Mouse (Mus musculus) gastrocnemius, adult 8-10 months (tissue): ENCODE results near the gene Ercc6l2. TPM values are rescaled to one million over a fixed set of nuclear protein-coding genes. Genes with fewer than 3 reads are reported as not detected.
"Not testable (repeated sequence)": the region's sequence is repeated elsewhere in the genome, so short reads cannot be mapped to it uniquely, and the experiment has no call there.

Experiments used
- DNase-seq, 2 experiments: peaks; one replicate each; pipeline ENCODE4 v3.0.0; 2022; ENCODE audit warnings: low spot score in 2 of 2
- total RNA-seq, 4 experiments: library from RNA; stranded (reverse); gene quantifications; 2 replicates each; pipeline ENCODE4 v1.2.4; 2022

Gene Ercc6l2
- total RNA-seq, 4 experiments from 2014 or later: 14.1 to 27.2 (median 19.1) TPM

- DNase-seq: no peak
Observed at GRCm38 (mm10) chr13:63879864-63880141, 64.8 kb downstream of the Ercc6l2 start.

DNA sequence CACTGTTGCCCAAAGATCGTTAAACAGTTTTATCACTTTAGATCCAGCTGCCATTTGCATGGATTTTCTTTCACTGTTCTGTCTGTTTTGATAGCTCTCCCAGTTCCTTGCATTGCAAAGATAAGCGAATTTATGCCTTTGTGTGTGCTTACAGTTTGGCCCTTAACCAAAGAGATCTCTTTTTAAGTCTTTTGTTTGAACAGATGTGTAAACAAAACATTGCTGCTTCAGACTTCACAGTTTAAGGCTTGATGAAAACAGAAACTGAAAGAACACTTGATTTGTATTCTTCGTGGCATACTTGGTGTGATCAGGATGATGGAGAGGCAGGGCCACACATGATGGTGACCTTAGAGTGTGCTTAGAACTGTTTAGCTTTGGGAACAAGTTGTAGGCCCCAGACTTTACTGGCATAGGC lies 70.5 kb downstream of the Ercc6l2 start:
- no peak for DNase-seq

GRCm38 (mm10) chr13:63886429-63887052 lies 71.5 kb downstream of the Ercc6l2 start:
- no peak for DNase-seq

- DNase-seq: no peak
Observed at GRCm38 (mm10) chr13:63900679-63901302, 85.8 kb downstream of the Ercc6l2 start.

DNA sequence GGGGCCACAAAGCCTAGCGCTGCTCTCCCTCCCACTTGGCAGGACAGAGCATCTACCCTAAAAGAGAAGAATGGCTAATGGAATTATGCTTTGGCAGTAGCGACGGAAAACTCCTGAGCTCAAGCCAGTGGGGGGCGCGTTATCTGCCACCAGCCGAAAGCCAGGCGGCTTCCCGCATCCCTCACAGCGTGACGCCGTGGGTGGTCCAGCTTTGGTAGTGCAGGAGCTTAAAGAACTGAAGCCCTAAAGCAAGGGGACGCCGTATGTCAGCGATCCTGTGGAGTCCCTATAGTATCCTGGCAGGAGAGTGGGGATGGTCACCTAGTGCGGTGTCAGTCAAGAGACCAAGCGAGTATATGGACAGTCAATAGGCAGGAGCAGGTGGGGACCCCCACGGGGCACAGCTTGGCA lies 86.3 kb downstream of the Ercc6l2 start:
- DNase-seq: peak; percentile 9 to 24

DNA sequence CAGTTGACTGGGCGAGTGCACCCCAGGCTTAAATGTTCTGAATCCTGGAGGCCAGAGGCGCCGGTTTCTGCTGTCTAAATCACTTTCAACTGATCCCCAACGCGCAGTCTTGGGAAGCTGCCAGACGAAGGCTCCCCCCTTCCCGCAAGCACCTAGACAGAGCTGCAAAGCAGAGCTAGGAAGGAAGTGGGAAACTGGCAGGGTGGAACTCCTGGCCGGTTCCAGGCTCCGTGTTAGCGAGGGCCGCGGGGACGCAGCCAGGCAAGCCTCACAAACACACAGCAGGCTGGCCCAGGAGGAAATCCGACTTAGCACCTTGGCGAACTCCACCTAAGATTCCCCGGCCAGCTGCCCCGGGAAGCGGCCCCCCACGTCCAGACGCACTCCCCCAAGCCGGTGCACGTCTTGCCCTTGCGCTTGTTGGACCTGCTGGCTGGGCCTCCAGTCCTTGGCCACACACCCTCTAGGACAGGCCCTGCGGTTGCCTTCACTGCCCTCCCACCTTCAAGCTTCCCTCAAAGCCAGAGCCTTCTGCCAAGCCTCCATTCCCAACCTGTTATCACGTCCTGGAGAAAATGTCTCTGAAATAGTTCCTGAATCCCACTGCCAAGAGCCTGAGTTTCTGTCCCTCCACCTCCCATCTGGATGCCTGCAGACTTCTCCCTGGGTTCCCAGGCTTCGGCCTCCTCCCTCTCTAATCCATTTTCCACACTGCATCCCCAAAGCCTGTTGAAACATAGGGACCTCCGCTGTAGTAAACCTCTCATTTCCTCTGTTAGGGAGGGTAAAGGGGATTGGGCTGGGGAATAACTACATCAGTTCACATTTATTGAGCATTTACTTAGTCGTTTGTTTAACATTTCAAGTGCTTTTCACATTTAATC lies 86.9 kb downstream of the Ercc6l2 start:
- peak in 1 of 2 experiments; percentile 23 for DNase-seq

GRCm38 (mm10) chr13:63906516-63906915 lies 91.5 kb downstream of the Ercc6l2 start:
- peak in 1 of 2 experiments; percentile 30 for DNase-seq

DNA sequence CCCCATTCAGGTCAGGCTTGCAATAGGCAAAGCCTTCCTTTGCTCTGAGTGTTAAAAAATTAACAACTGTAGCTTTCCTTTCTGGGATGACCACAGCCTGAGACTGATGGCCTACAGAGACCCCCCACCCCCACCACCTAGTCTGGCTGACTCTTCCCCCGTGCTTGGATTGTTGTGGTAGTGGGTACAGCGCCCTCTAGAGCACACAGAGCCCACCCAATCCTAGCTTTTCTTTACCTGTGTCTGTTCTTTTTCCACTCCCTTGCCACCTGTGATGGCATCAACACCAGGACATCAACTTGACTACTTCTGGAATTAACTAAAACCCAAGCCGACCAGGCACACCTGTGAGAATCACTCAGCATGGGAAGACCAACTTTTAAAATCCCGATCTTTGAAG lies 92.4 kb downstream of the Ercc6l2 start:
- no peak for DNase-seq

- DNase-seq: no peak
Observed at GRCm38 (mm10) chr13:63910141-63910804, 95.2 kb downstream of the Ercc6l2 start.

DNA sequence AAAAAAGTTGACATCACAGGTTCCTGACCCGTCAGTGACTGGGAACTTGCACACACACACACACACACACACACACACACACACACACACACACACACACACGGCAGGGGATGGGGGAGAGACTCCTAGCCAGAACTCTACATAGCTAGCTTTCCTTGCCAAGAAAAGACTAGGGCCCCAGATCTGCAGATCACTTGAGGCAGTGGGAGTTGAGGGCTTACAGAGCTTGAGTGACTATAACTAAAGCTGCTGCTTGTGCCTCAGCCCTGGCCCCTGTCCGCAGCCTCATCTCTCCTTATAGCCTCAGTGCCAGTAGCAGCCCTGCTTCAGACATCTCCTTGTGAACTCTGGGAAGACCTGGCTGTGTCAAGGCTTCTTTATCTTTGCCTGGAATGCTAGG lies 96.6 kb downstream of the Ercc6l2 start:
- no peak for DNase-seq

DNA sequence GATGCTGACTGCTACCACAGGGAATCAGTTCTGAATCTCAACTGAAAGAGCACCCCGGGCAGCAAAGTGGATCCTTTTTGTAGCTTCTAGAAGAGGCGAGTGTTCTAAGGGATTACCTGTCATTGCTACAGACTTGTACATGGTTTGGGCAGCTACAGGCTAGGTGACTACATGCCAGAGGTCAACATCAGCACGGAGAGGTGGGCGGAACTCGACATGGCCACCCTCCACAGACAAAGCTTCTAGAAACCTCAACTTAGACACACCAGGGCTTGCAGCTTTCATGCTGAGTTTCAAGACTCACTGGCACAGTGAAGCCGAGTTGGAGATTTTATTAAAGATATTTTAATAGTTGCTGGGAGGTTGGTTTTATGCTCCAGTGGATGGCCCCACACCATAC lies 98.1 kb downstream of the Ercc6l2 start:
- no peak for DNase-seq

- DNase-seq: no peak
Observed at GRCm38 (mm10) chr13:63915176-63915575, 100.1 kb downstream of the Ercc6l2 start.

DNA sequence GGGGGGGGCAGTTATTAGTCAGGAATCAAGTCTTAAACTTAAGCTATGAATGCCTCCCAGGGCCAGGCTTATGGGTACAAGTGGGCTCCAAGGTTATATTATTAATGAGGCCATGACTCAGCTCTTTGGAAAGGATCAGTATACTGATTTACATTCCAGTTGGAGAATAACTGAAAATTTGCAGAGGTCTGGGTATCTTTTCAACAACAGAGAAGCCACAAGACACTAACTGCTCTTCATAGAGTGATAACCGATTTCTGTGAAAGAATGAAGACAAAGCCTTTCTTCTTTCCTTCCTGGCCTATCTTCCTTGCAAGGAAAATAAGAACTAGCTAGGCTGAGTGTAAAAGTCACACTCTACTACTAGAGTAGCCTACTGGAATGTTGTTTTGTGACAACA lies 100.6 kb downstream of the Ercc6l2 start:
- no peak for DNase-seq

GRCm38 (mm10) chr13:63916568-63916967 lies 101.5 kb downstream of the Ercc6l2 start:
- DNase-seq: no peak

DNA sequence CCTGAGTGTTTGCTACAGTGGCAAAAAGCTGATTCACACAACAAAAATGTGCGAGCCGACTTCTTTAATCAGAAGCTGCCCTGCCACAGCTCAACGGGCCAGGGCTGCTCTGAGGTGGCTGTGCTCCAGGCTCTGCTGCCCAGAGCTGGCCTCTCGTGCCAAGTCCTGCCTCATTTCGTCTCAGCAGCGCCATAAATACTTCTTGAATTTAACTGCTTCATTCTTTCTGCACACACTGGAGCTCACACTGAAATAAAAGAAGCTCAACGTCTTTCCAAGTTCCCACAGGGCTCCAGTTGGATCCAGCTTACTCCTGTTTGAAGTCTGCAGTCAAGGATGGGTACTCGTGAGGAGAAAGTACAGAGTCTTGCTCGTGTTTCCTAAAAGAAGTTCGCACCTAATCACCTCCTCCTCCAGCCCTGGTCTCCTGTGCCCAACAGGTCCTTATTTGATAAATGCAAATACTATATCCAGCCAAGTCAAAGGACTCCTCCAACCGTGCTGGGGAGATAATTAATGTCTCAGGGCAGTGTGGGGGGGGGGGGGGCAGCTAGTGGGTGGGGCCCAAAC lies 102.2 kb downstream of the Ercc6l2 start:
- peak; percentile 11 to 59 for DNase-seq

DNA sequence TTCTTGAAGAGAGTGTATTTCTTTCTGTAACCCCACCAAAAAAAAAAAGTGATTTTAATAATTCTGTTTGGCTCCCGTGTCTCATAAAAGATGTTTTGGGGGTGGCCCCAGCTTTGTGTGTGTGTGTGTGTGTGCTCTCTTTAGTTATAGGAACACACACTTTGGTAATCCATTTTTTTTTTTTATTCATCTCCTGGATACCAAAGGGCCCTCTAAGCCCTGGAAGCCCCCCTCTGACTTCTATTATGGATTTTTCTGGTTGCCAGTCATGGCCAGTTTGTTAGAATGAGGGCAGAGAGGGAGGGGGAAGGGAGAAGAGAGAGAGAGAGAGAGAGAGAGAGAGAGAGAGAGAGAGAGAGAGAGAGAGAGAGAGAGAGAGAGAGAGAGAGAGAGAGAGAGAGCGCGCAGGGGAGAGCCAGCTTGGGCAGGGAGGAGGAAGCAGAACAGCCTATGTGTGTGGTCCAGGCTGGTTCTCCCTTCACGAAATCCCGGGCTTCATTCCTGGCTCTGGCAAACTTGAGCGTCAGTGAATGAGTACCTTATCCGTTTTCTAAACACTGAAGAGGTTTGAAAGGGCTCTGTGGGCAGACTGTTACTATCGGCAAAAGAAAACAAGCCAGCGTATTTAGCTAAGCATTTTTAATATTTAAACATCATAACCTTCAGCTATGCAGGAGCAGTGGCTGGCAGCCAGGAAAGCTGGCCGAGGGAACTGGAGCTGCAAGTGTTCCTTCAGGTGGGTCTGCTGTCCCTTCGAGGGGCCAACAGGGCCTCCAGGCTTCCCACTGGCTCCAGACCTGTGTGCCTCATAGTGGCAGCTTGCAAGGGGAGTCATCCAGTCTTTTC lies 103.0 kb downstream of the Ercc6l2 start:
- no peak for DNase-seq

DNA sequence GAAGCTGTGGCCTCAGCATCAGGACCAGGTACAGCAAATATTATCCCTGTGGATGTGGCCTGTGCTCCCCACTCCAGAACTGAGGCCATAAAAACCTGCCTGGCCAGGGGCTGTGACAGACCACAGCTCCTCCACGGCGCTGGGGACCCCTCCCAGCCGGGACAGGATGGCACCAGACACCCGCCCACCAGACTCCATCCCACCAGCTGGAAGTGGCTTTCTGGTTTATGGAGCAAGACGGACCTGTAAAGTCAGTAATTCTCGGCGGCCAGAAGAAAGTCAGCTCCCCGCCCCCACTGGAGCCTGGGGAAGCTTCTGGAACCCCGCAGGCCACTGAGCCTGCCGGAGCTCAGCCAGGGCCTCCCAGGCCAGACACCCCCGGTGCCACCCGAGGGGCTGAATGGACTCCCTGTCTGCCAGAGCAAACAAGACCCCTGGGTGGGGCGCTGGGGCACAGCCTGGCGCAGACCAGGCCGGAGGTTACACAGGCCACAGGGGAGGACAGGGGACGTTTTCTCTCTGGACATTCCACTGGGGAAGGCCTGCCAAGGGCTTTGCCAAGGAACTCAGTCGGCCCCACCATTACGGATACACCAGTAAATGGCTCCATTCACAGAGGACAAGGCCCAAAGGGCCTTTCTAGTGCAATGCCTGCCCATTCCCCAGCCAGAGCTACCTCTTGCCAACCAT lies 103.8 kb downstream of the Ercc6l2 start:
- peak in 1 of 2 experiments; percentile 9 for DNase-seq

DNA sequence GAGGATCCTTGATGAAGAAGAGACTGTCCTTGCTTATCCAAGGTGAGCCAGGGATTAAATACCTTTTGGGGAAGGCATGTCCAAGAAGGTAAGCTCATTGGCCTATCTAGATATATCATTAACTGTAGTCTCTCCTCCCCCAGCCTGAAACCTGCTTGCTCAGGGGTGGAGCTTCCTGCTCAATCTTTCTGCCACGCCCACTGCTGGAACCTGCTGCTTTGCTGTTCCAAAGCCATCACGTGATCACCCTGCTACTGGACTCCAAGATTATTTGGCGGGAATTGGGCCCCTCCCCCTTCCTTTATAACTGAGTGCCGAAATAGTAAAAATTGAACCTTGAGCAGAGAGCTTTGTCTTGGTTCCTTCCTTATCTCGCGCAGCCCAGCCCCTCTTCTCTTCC lies 109.0 kb downstream of the Ercc6l2 start:
- DNase-seq: not testable (repeated sequence)

- DNase-seq: no peak
Observed at GRCm38 (mm10) chr13:63927326-63927725, 112.3 kb downstream of the Ercc6l2 start.

DNA sequence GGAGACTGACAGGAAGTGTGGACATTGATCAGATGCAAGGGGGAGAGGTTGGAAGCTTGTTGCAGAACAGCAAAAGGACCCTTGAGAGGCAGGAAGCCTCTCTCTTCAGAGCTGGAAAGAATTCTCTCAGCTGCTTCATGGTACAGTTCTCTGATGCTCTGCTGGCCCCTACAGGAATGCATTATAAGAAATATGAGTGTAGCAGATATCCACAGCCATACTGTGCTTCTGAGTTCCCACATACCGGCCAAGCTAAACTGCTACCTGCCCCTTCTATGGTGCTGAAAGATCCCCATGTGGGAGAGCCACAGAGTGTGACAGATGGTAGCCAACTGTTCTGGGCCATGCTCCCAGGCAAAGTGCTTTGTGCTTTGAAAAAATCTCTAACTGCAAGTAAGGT lies 114.3 kb downstream of the Ercc6l2 start:
- DNase-seq: no peak
